Mouse (Mus musculus) retina, postnatal 1 day (tissue): ENCODE data around the gene Mtmr12.

Experiments used
- DNase-seq: peaks from one replicate; pipeline ENCODE4 v3.0.0-alpha.2; 2012

The Mtmr12 gene

DNA sequence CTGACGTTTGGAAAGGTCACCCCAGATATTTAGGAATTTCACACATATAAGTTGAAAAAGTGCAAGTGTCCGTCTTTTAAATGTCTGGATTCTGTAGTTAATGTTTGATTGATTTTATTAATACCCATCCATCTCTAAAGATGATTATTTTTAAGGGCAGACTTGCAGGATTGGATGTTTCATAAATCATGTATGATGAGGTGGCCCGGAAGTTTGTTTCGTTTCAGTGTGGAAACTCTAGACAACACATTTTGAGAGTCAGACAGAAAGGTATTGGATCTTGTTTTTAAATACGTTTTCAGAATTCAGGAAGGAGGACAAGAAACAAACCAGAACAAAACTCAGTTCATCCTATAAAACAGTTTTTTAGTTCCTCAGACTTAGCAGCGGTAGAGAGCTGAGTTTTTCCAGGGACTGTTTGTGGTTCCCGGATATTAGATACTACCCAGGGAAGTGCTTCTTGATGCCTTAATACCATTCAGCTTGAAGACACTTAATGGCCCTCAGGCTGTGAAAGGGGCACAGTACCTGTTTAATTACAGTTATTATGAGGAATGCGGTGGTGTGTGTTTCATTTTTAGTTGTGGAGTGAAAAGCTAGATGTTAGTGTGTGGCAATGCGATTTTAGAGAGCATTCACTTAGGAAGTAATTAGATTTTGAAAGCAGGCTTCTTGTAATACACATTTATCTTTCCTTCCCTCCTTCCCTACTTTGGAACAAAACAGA, 118.0 kb downstream of the Mtmr12 start:
- no peak for DNase-seq
